Mouse (Mus musculus) C2C12 (cell line): ENCODE measurements around the gene Sephs1.

Experiments
- CTCF ChIP-seq: IDR thresholded peaks from one replicate; pipeline ENCODE4 v1.5.1; 2011; ENCODE audit not compliant: control insufficient read depth, insufficient read depth, insufficient read length
- FOSL1 ChIP-seq: IDR thresholded peaks from one replicate; pipeline ENCODE4 v1.8.0; 2011; ENCODE audit warnings: mild to moderate bottlenecking, low read length; ENCODE audit not compliant: poor library complexity, insufficient read depth, severe bottlenecking
- MAX ChIP-seq: IDR thresholded peaks from one replicate; pipeline ENCODE4 v1.6.1; 2011; ENCODE audit warnings: mild to moderate bottlenecking, control low read depth

GRCm38 (mm10) chr2:4908771-4909315 lies 27.5 kb downstream of the Sephs1 start:
- TF ChIP-seq CTCF (no peak), MAX (no peak), FOSL1 (no peak)
